Mouse (Mus musculus) embryonic fibroblast, embryonic 13.5 days (primary cell): ENCODE data around the gene Slc25a11.

ENCODE experiments used
- CTCF ChIP-seq: IDR thresholded peaks from 2 replicates; pipeline ENCODE4 v1.5.1; 2011; ENCODE audit warnings: mild to moderate bottlenecking, control low read depth, low read length, moderate library complexity, borderline replicate concordance; ENCODE audit not compliant: insufficient read depth
- POLR2A ChIP-seq: IDR thresholded peaks from 2 replicates; pipeline ENCODE4 v1.6.1; 2011; ENCODE audit warnings: low read depth, mild to moderate bottlenecking, control low read depth, low read length, moderate library complexity

- TF ChIP-seq CTCF, result no peak
- no peak for TF ChIP-seq POLR2A
Measured at GRCm38 (mm10) chr11:70674501-70674900, 27.2 kb upstream of the Slc25a11 start.
